Mouse (Mus musculus) neural tube, embryonic 13.5 days (tissue): Measurements from ENCODE around the gene Rnf38. TPM values are rescaled to one million over a fixed set of nuclear protein-coding genes. Genes with fewer than 3 reads are reported as not detected.

Experiments
- ATAC-seq: fragments of 200-750 bp; cut with Nextera tagmentation; 2 replicates; pipeline ENCODE4 v1.8.0; 2017; ENCODE audit warnings: low read depth, mild to moderate bottlenecking, moderate TSS enrichment, moderate library complexity
- H3K27ac ChIP-seq: fragments of 300-500 bp; sonication (generic); replicated peaks from 2 replicates; pipeline ENCODE4 v1.5.1; 2015; ENCODE audit warnings: moderate library complexity, mild to moderate bottlenecking, inconsistent platforms
- H3K27me3 ChIP-seq: fragments of 300-500 bp; sonication (generic); 2 replicates; pipeline ENCODE4 v1.6.1; 2015; ENCODE audit warnings: mild to moderate bottlenecking, inconsistent platforms
- H3K36me3 ChIP-seq: fragments of 300-500 bp; sonication (generic); 2 replicates; pipeline ENCODE4 v1.6.1; 2015; ENCODE audit warnings: mild to moderate bottlenecking, inconsistent platforms
- H3K4me1 ChIP-seq: fragments of 300-500 bp; sonication (generic); replicated peaks from 2 replicates; pipeline ENCODE4 v1.6.1; 2015; ENCODE audit warnings: inconsistent platforms
- H3K4me2 ChIP-seq: fragments of 300-500 bp; sonication (generic); 2 replicates; pipeline ENCODE4 v1.6.1; 2015; ENCODE audit warnings: inconsistent platforms, mild to moderate bottlenecking, moderate library complexity
- H3K4me3 ChIP-seq: fragments of 300-500 bp; sonication (generic); 2 replicates; pipeline ENCODE4 v1.5.1; 2015; ENCODE audit warnings: mild to moderate bottlenecking, inconsistent platforms
- H3K9ac ChIP-seq: fragments of 300-500 bp; sonication (generic); 2 replicates; pipeline ENCODE4 v1.6.1; 2015; ENCODE audit warnings: moderate library complexity, mild to moderate bottlenecking, inconsistent platforms
- H3K9me3 ChIP-seq: fragments of 300-500 bp; sonication (generic); 2 replicates; pipeline ENCODE4 v1.6.1; 2016; ENCODE audit warnings: inconsistent platforms
- WGBS: fragments of 180-500 bp; shearing (Covaris S2); methylation state at CpG from one replicate; pipeline ENCODE4 v1.1.7; 2015; 5-methylcytosine and 5-hydroxymethylcytosine counted together
- polyA plus RNA-seq: library from polyadenylated mRNA; unstranded; fragments of >200 nt; fragmentation: Nextera tagmentation; extraction: Ambion mirVana; gene quantifications from 2 replicates; pipeline ENCODE4 v1.2.1, GENCODE M21; 2015

Rnf38 gene
- polyA plus RNA-seq: 34.1 and 36.2 TPM in 2 replicates

DNA sequence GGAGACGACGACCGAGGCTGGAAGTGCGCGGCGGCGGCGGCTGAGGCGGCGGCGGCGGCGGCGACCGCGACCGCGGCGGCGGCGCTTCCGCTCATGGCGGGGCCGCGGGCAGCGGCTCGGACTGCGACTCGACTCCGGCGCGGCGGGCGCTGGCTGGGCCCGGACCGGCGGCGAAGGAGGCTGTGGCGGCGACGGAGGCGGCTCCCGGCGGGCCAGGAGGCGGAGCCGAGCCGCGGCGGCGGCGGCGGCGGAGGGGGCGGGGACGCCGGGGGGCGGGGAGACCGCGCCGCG lies at the start of gene Rnf38:
TSS of gene Rnf38 (minus strand) at position 77 of the 291 bp plus-strand sequence.
- Histone ChIP-seq H3K4me1 (peaks cover 42% of the 10 kb centered on the region), H3K27ac (peak within 1 kb of the TSS; percentile 91), H3K27me3 (no peaks in the 10 kb centered on the region), H3K4me3 (peak within 1 kb of the TSS; percentile 92), H3K4me2 (peak within 1 kb of the TSS; percentile 89), H3K36me3 (no peaks in the 10 kb centered on the region), H3K9me3 (no peaks in the 10 kb centered on the region), H3K9ac (peak within 1 kb of the TSS; percentile 98)
- no peak for ATAC-seq
- 0% methylated on average over 45 of the region's 61 CpGs for WGBS

DNA sequence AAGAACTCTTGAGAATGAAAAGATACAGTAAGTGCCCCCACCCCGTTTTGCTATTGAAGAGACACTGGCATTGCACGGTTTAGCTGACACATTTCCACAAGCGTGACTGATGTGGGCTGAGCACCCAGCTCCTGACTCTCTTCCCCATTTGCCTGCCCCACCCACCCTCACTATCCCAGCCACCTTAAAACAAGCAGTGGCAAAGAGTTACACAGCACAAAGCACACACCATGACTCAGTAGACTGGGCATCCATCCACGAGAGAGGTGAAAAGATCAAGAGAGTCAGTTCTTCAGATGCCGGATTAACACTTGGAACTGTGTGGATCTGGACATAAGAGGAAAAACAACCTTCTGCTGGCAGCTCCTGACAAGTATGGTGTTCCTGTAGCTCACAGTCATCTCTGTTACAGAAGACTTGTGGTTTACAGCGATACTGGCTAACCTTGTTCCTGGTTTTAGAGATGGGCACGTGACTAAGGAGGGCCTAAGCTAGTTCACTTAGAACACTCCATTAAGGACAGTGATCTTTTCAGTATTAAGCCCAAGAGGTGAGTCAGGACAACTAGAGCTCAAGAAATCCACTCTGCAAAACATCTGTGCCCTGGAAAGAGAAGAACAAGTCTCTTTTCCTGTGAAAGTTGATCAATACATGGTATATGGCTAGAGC lies 48.1 kb upstream of the Rnf38 start:
- H3K4me2 ChIP-seq: no peak overlapping the region
- no peaks in the 10 kb centered on the region for H3K9me3 ChIP-seq
- no peak for ATAC-seq
- H3K4me3 ChIP-seq: no peak overlapping the region
- no peaks in the 10 kb centered on the region for H3K36me3 ChIP-seq
- H3K4me1 ChIP-seq: no peaks in the 10 kb centered on the region
- no peaks in the 10 kb centered on the region for H3K27me3 ChIP-seq
- H3K9ac ChIP-seq: no peak overlapping the region
- no peak overlapping the region for H3K27ac ChIP-seq
- 81% methylated on average over 7 of the region's 7 CpGs for whole genome bisulfite sequencing

GRCm38 (mm10) chr4:44271134-44271533 lies 37.5 kb upstream of the Rnf38 start:
- Histone ChIP-seq H3K27ac (no peak overlapping the region), H3K36me3 (no peaks in the 10 kb centered on the region), H3K9me3 (no peaks in the 10 kb centered on the region), H3K4me3 (no peak overlapping the region), H3K4me2 (no peak overlapping the region), H3K4me1 (no peaks in the 10 kb centered on the region), H3K27me3 (no peaks in the 10 kb centered on the region), H3K9ac (no peak overlapping the region)
- whole genome bisulfite sequencing: 67% methylated on average over 5 of the region's 5 CpGs
- ATAC-seq: no peak

- H3K4me1 ChIP-seq: no peaks in the 10 kb centered on the region
- H3K27ac ChIP-seq: no peak overlapping the region
- no peak overlapping the region for H3K4me2 ChIP-seq
- H3K27me3 ChIP-seq: no peaks in the 10 kb centered on the region
- no peak for ATAC-seq
- WGBS: 89% methylated on average over 14 of the region's 14 CpGs
- no peaks in the 10 kb centered on the region for H3K36me3 ChIP-seq
- H3K4me3 ChIP-seq: no peak overlapping the region
- no peak overlapping the region for H3K9ac ChIP-seq
- no peaks in the 10 kb centered on the region for H3K9me3 ChIP-seq
These were observed 35.8 kb upstream of the Rnf38 start for GRCm38 (mm10) chr4:44269376-44269817.

- no peak for ATAC-seq
- H3K36me3 ChIP-seq: no peaks in the 10 kb centered on the region
- no peaks in the 10 kb centered on the region for H3K9me3 ChIP-seq
- H3K9ac ChIP-seq: no peak overlapping the region
- H3K27ac ChIP-seq: no peak overlapping the region
- no peak overlapping the region for H3K4me3 ChIP-seq
- no peaks in the 10 kb centered on the region for H3K27me3 ChIP-seq
- no peak overlapping the region for H3K4me2 ChIP-seq
- H3K4me1 ChIP-seq: no peaks in the 10 kb centered on the region
- 87% methylated on average over 6 of the region's 6 CpGs for WGBS
These were observed 33.8 kb upstream of the Rnf38 start for GRCm38 (mm10) chr4:44267437-44267836.

GRCm38 (mm10) chr4:44265500-44265899 lies 31.9 kb upstream of the Rnf38 start:
- no peaks in the 10 kb centered on the region for H3K4me1 ChIP-seq
- no peak overlapping the region for H3K4me3 ChIP-seq
- no peaks in the 10 kb centered on the region for H3K27me3 ChIP-seq
- H3K27ac ChIP-seq: no peak overlapping the region
- no peak overlapping the region for H3K9ac ChIP-seq
- WGBS: 86% methylated on average over 3 of the region's 3 CpGs
- H3K4me2 ChIP-seq: no peak overlapping the region
- H3K36me3 ChIP-seq: no peaks in the 10 kb centered on the region
- no peak for ATAC-seq
- no peaks in the 10 kb centered on the region for H3K9me3 ChIP-seq

- Histone ChIP-seq H3K27ac (no peak overlapping the region), H3K36me3 (no peaks in the 10 kb centered on the region), H3K4me3 (no peak overlapping the region), H3K27me3 (no peaks in the 10 kb centered on the region), H3K4me2 (no peak overlapping the region), H3K9me3 (no peaks in the 10 kb centered on the region), H3K9ac (no peak overlapping the region), H3K4me1 (no peaks in the 10 kb centered on the region)
- WGBS: 7% methylated on average over 10 of the region's 10 CpGs
- ATAC-seq: no peak
These were observed 26.7 kb upstream of the Rnf38 start for GRCm38 (mm10) chr4:44260244-44260643.

- ATAC-seq: no peak
- 77% methylated on average over 4 of the region's 4 CpGs for WGBS
- no peak overlapping the region for H3K4me2 ChIP-seq
These were observed 25.5 kb upstream of the Rnf38 start for GRCm38 (mm10) chr4:44259126-44259525.

GRCm38 (mm10) chr4:44254579-44254978 lies 21.0 kb upstream of the Rnf38 start:
- Histone ChIP-seq H3K27me3 (no peaks in the 10 kb centered on the region), H3K9me3 (no peaks in the 10 kb centered on the region), H3K27ac (no peak overlapping the region), H3K4me3 (no peak overlapping the region), H3K36me3 (no peaks in the 10 kb centered on the region), H3K4me2 (no peak overlapping the region), H3K4me1 (peaks cover 32% of the 10 kb centered on the region), H3K9ac (no peak overlapping the region)
- no peak for ATAC-seq
- WGBS: 79% methylated on average over 5 of the region's 5 CpGs

More at GRCm38 (mm10) chr4:44259126-44259525, 25.5 kb upstream of the Rnf38 start:
- Histone ChIP-seq H3K9ac (no peak overlapping the region), H3K4me1 (no peaks in the 10 kb centered on the region), H3K27ac (no peak overlapping the region), H3K36me3 (no peaks in the 10 kb centered on the region), H3K27me3 (no peaks in the 10 kb centered on the region), H3K4me3 (no peak overlapping the region), H3K9me3 (no peaks in the 10 kb centered on the region)

DNA sequence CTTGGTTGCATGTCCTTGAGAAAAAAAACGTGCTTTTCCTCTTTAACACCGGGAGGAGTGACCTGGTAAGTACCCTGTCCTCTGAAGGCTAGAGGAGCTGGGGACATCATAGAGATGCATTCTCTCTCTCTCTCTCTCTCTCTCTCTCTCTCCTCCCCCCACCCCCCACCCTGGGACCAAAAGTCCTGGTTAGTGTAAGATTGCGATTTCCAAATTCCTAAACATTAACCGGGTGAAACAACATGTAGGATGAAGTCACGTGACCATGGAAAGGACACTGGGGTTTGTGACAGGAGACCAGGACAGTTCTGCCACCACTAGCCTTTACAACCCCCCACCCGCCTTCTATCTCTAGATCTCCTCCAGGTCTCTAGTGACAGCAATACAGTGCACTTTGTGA lies 19.6 kb upstream of the Rnf38 start:
- Histone ChIP-seq H3K9ac (no peak overlapping the region), H3K4me1 (peaks cover 45% of the 10 kb centered on the region), H3K36me3 (no peaks in the 10 kb centered on the region), H3K4me2 (peak overlapping the region; percentile 31), H3K27me3 (no peaks in the 10 kb centered on the region), H3K9me3 (no peaks in the 10 kb centered on the region), H3K4me3 (no peak overlapping the region), H3K27ac (no peak overlapping the region)
- WGBS: 16% methylated on average over 6 of the region's 6 CpGs
- ATAC-seq: no peak

- peak overlapping the region; percentile 31; the same call in 1 of the 2 replicates for H3K4me2 ChIP-seq
- 10% methylated on average over 13 of the region's 13 CpGs for WGBS
- H3K4me3 ChIP-seq: no peak overlapping the region
- H3K9ac ChIP-seq: no peak overlapping the region
- H3K27me3 ChIP-seq: no peaks in the 10 kb centered on the region
- no peak overlapping the region for H3K27ac ChIP-seq
- H3K4me1 ChIP-seq: peaks cover 55% of the 10 kb centered on the region
- H3K9me3 ChIP-seq: no peaks in the 10 kb centered on the region
- H3K36me3 ChIP-seq: no peaks in the 10 kb centered on the region
- ATAC-seq: no peak
These were observed 18.7 kb upstream of the Rnf38 start for GRCm38 (mm10) chr4:44251966-44252916.

DNA sequence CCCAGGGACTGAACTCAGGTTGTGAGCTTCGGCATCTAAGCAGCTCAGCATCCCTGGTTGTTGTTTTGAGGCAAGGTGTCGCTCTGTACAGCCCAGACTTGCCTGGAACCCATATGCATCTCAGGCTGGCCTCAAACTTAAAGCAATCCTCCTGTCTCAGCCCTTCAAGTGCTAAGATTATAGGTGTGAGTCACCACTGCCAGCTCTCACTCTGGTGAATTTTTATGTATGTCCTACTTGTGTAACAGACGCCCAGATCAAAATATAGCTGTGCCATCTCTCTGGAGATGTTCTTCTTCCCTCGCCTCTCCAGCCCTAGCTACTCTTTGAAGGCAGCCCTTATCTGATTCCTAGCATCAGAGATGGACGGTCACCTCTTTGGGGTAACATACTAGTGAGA lies 17.9 kb upstream of the Rnf38 start:
- 88% methylated on average over 5 of the region's 5 CpGs for WGBS
- ATAC-seq: no peak
- Histone ChIP-seq H3K27ac (no peak overlapping the region), H3K4me3 (no peak overlapping the region), H3K36me3 (no peaks in the 10 kb centered on the region), H3K9ac (no peak overlapping the region), H3K9me3 (no peaks in the 10 kb centered on the region), H3K27me3 (no peaks in the 10 kb centered on the region), H3K4me2 (no peak overlapping the region), H3K4me1 (peaks cover 59% of the 10 kb centered on the region)
